Mouse (Mus musculus): ENCODE measurements at regions not wholly inside any gene's neighbourhood (a gene's known extent, or its start where the extent isn't known, plus 50 kb on each side); places are given as distances from the start of the nearest gene placed in this dataset.

DNA sequence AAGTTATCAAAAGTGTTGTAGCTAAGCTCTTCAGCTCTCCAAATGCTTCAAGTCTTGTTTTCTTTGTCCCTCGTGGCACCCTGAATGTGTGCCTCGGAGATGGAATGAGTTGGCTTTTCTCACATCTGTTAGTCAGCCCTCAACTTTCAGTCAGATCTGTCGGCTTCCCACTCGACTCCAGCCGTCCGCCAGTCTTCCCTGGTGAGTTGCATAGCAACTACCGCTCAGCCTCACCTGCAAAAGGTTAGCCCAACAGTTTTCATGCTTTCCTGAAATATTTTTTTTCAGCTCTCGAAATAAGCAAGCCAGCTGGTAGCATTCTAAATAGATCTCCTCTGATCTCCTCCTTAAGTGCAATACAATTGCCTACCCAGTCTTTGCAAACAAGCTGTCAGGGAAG is 601.2 kb downstream of the Dok5 start:
- no peak for DNase-seq (ENCODE audit: low spot score)

DNA sequence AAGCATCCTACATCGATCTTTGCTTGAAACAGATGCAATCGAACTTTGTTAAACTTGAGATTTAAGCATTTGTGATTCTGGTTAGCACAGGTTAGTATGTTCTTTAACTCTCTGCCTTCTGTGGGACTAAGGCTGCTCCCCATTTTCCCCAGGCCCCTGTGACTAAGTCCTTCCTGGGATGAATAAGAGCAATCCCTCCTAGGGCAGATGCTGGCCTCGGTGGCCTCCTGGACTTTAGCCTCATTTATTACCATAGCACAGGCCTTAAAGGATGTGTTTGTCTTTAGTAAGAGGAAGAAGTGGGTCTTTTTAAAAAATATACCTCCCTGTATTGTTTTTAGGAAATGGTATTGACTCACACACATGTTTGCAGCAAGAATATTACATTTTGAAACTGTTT is 599.9 kb downstream of the Dok5 start:
- no peak for DNase-seq (ENCODE audit: low spot score)

DNA sequence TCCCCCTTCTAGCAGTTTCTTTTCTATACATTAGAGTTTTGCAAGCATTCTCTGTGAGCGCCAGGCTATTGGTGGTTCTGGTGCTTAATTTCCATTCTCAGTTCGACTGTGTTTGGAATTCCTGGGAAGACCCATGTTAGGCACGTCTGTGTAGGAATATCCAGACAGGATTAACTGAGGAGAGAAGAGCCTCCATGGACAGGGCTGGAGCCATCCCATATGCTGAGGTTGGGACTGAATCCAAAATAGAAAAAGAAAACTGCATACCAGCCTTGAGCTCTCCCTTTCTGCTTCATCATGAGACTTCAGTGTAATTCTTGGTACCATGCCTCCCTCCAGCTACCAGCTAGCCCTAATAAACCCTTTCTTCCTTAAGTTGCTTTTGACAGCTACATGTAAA is 595.3 kb downstream of the Dok5 start:
- DNase-seq (ENCODE audit: low spot score): no peak

DNA sequence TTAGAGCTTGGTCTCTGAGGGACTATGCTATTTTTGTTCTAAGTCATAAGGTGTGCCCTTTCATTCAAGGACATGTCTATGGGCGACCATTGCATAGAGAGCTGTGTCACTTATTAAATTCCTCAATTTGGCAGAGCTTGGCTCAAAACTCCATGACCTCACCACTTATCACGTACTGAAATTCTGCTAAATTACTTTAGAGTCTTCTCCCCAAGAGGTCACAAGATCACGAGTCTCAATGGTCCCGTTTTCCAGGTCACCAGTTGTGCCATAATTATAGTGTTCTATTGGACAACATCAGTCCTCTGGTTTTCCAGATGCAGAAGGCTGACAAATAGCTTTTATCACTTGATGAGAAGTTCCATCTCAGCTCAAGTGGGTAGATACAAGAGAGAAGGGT is 576.9 kb downstream of the Dok5 start:
- DNase-seq (ENCODE audit: low spot score): no peak

DNA sequence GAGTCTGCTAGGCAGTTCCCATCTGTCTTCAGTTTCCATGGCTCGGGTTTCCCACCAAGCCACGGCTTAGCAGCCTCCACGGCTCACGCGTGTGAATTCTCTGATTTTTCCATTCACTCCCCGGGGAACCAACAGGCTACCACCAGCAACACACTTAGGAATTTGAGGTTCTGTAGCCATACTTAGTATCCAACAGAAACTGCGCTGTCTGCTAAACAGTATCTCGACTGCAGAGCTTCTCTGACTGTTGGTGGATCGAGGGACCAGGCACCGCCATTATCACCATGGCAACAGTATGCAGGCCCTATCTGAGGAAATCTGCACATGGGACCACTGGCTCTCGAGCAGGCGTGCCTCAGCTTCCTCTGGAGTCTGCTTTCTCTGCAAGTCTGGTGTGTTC is 574.4 kb downstream of the Dok5 start:
- no peak for DNase-seq (ENCODE audit: low spot score)

DNA sequence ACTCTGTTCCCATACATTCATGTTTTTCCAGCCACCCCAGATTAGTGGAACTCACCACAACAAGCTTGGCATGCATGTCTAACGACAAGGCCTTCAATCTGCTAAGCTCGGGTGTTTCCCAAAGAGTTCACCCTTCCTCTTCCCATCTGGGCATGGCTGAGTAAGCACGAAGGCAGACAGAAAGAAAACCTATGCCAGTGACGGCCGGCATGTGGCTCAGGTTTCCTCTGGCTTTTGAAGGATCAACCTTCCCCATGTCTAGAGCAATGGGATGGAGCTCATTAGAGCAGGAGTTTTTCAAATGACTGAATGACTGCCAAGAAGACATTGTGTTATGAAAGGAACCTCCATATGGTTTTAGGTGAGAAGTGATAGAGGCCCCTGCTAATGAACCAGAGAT is 566.9 kb downstream of the Dok5 start:
- no peak for DNase-seq (ENCODE audit: low spot score)

DNA sequence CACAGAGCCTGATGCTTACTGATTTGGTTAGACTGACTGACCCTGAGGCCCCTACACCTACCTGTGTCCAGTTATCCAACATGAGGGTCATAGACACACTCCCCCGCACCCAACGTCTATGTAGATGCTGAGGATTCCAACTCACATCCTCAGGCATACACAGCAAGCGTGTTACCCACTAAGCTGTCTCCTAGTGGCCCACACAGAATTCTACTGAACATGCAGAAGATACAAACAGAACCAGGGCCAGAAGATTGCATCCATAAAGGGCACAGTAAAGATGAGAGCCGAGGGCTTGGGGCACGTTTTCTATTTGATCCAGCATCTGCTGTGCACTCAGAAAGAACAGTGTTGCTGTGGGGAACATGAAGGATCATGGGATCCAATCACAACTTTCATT is 564.0 kb downstream of the Dok5 start:
- no peak for DNase-seq (ENCODE audit: low spot score)

DNA sequence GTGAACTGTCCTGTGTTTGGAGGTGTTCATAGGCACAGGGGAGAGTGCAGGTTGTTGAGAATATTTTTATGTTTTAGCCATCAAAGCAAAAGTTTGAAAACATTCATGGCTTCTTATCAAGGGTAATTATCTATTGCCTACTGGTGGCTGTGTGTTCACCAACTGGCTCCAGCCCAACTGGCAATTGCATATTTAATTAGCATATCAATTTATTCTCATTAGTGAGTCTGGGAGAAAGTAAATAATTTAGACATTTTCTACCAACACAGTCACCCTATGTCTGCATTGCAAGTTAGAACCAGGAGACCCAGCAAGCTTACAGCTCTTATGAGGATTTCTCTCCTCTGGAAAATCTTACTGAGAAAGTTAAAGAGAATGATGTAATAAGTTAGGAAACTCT is 561.0 kb downstream of the Dok5 start:
- no peak for DNase-seq (ENCODE audit: low spot score)

DNA sequence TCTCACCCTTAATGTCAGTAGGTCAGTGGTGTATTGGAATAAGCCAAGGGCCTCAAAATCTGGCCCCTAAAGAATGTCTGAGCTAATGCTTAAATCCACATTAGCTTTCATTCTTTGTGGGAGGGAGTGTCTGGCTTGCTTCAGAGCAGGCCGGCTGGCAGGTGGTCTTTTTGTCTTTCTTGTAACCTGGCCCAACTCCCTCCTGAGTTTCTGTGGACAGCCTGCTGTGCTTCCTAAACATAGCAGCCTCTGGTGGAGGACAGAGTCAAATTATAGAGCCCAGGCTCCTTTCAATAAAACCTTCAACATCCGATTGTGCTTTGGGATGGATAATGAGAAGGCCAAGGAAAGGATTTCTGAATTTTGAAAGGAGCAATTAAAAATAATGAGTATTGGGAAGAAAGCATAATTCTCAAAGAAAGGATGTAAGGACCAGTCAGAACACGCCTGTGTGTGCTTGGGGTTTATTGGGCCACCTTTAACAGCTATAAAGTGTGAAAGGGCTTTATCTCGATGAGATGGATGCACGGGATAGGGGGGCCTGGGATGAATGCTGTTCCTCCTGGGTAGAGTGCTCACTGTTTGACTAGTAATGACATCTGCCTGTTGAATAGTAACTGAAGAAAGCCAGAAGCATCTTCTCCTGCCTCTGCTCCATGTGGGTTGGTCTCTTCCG is 554.2 kb downstream of the Dok5 start:
- no peak for DNase-seq (ENCODE audit: low spot score)

DNA sequence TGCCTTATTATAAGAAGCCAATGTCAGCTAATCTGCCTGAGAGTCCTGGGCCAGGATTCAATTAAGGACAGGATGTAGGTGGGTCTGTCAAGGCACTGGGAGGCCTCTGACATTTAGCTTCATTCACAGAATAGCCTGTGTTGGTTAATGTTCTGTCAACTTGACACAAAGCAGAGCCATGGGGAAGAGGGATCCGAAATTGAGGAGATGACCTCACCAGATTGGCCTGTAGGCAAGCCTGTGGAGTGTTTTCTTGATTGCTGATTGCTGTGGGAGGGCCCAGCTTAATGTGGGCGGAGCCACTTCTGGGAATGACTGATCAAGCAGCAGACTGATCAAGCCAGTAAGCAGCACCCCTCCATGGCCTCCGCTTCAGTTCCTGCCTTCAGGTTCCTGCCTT is 548.5 kb downstream of the Dok5 start:
- DNase-seq (ENCODE audit: low spot score): no peak

DNA sequence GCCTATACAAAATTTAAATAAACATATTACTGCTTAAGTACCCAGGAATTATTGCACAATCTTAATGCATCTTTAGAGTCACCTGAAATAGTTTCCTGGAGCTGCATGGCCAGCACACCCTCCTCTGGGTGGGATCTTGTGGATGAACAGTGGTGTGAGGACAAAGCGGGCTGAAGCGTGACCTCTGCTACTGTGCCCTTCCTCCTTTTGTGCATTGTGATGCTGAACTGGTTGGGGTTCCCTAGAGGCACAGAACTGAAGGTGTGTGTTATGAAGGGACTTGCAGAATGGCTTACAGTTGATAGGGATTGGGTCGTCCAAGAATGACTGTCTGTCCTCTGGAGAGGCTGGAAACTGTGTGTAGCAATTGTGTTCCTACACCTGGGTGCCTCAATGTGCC is 547.7 kb downstream of the Dok5 start:
- no peak for DNase-seq (ENCODE audit: low spot score)

DNA sequence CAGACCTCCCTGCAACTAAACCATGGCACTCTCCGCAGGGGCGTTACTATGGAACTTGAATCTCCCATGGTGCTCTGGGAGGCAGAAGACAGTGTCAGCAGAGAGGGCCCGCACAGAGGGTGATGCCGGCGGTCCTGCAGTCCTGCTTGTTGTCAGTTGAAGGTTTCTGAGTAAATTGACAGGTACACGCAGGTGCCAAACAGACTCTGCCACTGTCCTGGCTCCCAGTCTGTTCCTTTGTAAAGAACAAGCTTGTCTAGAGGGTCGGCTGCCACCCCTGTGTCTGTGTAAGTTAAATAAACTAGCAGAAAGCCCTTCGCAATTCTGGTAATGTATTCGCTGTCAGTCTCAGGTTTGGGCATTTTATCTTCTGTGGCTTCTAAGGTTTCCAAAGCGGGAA is 521.6 kb downstream of the Dok5 start:
- DNase-seq (ENCODE audit: low spot score): no peak

DNA sequence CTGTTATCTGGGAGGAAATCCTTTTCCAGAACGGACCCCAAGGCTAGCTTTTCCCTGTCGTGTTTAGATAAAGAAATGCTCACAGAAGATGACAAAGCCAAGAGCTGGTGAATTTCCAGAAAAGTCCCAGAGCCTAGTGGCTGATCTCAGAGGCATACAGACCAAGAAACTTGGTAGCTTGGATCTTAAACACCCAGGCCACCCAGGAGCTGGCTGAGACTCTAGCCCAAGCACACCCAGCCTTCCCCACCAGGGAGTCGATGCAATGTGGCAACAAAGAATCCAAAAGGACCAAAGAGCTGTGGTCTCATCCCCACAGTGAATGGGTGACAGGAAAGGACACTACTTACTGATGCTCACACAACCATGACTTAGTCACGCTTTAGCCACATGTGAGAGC is 513.8 kb downstream of the Dok5 start:
- DNase-seq (ENCODE audit: low spot score): no peak

DNA sequence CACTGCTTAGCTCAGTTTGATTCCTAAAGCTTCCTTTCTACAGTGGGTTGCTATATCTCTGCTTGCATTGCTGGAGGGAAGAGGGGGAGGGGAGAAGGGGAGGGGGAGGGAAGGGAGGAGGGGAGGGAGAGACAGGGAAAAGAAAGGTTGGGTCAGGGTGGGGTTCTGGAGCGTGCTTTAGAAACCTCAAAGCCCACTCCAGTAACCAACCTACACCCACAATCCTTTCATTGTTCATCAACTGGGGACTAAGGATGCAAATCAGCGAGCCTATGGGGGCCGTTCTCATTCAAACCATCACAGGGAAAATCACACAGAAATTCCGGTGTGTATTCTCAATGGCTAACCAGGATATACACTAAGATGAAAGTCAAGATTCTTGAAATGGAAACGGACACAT is 510.7 kb downstream of the Dok5 start:
- DNase-seq (ENCODE audit: low spot score): no peak

DNA sequence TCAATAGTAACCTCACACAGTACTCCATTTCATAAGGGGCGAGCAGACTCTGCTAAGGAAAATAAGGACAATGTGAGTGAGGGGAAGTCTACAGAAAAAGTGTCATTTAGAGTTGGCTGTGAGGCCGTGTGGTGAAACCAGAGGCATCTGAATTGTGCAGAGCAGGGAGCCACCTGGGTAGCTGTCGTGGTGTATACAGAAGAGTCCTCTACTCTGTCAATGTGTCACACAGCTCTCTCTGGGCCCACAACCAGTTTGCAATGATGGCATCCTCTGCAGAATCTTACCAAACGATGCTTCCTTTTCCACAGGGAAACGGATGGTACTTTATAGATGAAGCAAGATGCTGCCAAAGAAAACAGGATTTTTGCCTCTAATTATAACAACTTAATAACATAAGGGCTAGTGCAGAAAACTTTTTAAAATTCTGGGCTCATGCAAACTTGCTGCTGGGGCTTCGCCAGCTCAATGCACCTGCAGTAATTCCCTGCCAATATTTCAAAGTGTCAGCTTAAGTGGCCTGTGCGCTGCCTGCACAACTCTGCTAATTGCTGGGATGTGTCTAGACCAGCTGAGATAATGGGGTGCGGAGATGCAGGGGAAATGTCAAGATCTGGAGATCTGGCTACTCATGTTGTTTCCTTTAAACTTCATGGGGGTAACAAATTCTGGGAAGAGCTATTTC is 505.8 kb downstream of the Dok5 start:
- no peak for DNase-seq (ENCODE audit: low spot score)

DNA sequence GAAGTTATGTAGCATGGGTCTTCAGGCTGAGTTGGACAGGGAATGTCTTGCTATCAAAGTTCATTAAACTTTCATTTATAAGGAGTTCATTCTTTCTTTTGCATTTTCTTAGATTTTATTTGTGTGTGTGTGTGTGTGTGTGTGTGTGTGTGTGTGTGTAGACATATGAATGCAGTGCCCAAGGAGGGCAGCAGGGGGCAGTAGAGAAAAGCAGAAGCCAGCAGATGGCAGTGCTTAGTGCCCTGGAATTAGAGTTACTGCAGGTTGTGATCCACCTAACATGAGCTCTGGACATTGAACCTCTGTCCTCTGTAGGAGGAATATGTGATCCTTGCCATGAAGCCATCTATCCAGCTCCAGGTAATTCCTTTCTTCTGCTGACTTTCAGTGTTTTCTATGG is 501.2 kb downstream of the Dok5 start:
- DNase-seq (ENCODE audit: low spot score): no peak

DNA sequence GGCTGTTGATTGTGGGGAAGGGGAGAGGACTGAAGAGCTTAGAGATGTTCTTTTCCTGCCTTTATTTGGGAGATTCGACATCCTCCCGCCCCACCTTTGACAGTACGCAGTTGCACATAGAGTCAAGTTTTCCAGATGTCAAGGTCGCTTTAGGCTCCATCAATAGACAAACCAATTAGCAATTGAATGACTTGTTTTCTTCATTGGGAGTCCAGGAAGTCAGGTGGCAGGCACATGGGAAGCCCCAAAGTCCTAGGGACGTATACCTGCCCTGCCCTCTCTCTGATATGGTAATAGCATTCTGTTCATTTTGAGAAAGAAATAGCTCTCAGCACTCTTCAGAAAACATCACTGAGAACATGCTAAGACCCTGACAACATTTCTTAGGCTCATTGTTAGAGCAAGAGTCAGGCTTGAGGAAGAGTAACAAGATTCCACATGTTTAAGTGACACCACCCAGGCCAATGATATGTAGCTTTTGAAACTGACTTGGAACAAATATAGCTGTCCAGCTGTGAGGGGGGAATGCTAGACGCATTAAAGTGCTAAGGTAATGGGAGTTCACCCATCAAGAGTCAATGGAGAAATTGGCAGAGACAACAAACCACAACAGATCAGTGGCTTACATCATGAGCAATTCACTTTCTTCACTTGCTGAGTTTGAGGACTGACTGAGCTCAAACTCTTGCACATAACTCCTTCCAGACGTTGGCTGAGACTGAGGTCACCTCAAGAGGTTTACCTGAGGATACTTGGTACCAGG is 499.9 kb downstream of the Dok5 start:
- no peak for DNase-seq (ENCODE audit: low spot score)

DNA sequence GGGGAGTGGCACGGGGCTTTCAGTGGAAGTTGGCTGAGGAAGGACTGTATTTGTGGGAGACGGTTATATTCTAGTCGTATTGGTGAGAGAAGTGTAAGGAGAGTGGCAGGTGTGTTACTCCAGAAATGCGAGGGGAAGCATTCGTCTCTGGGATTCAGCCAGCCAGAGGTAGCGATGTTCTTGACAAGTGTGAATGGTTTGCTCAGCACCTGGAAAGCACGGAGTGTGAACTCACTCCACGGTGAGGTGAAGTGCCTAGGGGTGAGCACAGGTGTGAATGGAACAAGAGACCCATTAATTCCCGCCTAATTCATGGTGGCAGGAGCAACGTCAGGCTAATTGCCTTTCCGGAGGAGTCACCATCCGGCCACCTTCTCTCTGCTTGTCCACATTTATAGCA is 498.9 kb downstream of the Dok5 start:
- no peak for DNase-seq (ENCODE audit: low spot score)

DNA sequence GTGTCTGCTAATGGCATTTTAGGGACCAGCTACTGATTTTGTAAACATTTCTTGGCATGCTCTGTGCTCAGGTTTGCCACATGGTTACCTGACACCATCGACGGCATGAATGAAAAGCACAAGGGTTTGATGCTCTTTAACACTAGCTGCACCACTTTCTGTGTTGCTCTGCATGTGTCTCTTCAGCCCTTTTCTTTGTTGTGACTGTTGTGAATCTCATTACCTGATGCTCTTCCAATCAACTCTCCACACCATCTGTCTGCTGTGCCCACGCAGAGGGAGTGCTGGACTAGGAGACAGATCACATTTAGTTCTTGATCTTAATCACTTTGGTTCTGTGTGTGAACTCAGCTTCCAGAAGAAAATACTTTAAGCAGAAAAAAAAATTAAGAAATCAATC is 496.6 kb downstream of the Dok5 start:
- no peak for DNase-seq (ENCODE audit: low spot score)

DNA sequence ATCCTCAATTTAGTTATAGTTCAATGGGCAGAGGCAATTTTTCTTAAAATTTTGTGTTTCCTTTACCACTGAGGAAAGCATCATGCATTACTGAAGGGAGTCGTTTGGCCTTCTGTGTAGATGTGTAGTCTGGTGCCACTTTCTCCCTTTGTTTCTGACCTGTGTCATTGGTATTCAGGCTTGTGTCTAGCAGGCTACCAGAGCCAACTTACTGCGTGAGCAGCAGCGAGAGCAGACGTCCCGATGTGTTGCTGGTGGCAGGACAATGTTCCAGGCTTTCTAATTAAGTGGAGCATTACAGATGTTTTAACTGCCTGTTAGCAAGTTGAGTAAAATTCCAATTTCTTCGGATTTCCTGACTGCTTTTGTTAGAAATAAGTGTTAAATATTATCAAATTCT is 482.2 kb downstream of the Dok5 start:
- no peak for DNase-seq (ENCODE audit: low spot score)

DNA sequence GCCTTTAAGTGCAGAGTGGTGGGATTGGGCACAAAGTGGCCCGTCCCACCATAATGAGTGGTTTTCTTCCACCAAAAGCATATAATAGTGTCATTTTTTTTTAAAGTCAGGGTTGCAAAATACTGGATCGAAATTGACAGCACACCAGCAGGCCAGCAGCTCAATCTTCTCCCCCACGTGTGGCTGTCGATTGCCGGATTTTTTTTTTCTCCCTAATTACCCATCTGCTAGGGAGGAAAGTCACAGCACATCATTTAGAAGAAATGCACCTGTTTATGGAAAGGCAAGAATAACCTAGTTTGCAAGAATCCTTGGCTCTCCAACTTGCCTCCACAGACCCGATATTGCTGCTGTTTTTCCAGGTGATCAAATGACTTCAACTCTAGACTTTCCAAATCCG is 464.9 kb downstream of the Dok5 start:
- no peak for DNase-seq (ENCODE audit: low spot score)

DNA sequence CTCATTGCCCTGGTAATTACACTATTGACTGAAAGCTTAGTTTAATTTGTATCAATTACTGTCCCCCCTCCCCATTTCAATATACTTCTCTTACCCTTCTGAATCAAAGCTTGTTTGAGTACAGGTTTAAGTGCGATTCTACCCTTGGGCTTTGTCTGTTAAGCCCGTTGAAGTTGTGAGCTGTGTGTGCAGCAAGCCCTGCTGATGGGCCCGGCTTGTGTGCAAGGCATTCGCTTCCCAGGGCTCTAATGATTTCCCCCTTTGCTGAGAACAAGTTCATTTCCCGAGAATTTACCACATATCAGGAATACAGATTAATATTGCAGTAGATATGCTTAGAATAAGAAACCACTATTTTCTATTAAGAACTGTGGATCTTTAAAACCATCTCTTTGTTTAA is 460.6 kb downstream of the Dok5 start:
- no peak for DNase-seq (ENCODE audit: low spot score)
